8 mouse cellular contexts compared by ENCODE assay signal in genomic region chr8:120667561-120668373, GRCm38 (mm10). TPM values are rescaled to one million over a fixed set of nuclear protein-coding genes. Genes with fewer than 3 reads are reported as not detected.
DNase-seq lines count a peak whose midpoint lies in the region; ATAC-seq and TF ChIP-seq lines count a peak whose summit lies in the region.

Gene Gm27021 (minus strand): TSS chr8:120668079.
Gene Cox4i1 (plus strand): TSS chr8:120668222.

- peaks cover 5% of the 10 kb centered on the region; the same call in 1 of the 2 replicates for H3K4me1 ChIP-seq in bone marrow, adult 2 months (ENCODE audit: control insufficient read depth, insufficient read depth, low read length)
- peaks cover 20% of the 10 kb centered on the region for H3K4me1 ChIP-seq in embryonic facial prominence, embryonic 14.5 days (ENCODE audit: control insufficient read depth, insufficient read depth, low read length)
- peaks cover 41% of the 10 kb centered on the region for H3K4me1 ChIP-seq in limb, embryonic 13.5 days
- peaks cover 61% of the 10 kb centered on the region for H3K4me1 ChIP-seq in midbrain, embryonic 15.5 days

- peak; percentile 92 for DNase-seq in 416B (ENCODE audit: low read depth)
- peak; percentile 96 for DNase-seq in embryonic facial prominence, embryonic 14.5 days (ENCODE audit: low spot score)
- peak; percentile 88 to 90 for DNase-seq in heart, adult 9 months (ENCODE audit: low spot score in 2 of 2)
- peak; percentile 92 for DNase-seq in kidney, adult 9 months
- DNase-seq in spleen, adult 18-20 months = peak; percentile 85 to 91

- peak; percentile 94 for ATAC-seq in embryonic facial prominence, embryonic 14.5 days (ENCODE audit: low read depth)
- peak; percentile 92 for ATAC-seq in limb, embryonic 13.5 days (ENCODE audit: low FRiP score, low read depth)
- ATAC-seq in midbrain, embryonic 15.5 days (replicated peaks) = peak; percentile 94

- TF ChIP-seq POLR2A in bone marrow, adult 2 months (IDR thresholded peaks at IDR 0.05; ENCODE audit: borderline replicate concordance, control insufficient read depth, low read depth, low read length) = peak; percentile 81

- no peaks in the 10 kb centered on the region for H3K27me3 ChIP-seq in embryonic facial prominence, embryonic 14.5 days (replicated peaks; ENCODE audit: control insufficient read depth, insufficient read depth, low read length)
- no peaks in the 10 kb centered on the region for H3K27me3 ChIP-seq in limb, embryonic 13.5 days
- no peaks in the 10 kb centered on the region for H3K27me3 ChIP-seq in midbrain, embryonic 15.5 days (replicated peaks)

- WGBS in bone marrow, adult 2 months = under 1% methylated on average over 103 of the region's 105 CpGs
- WGBS in embryonic facial prominence, embryonic 14.5 days = under 1% methylated on average over 37 of the region's 105 CpGs
- WGBS in limb, embryonic 13.5 days = under 1% methylated on average over 97 of the region's 105 CpGs
- under 1% methylated on average over 105 of the region's 105 CpGs for WGBS in midbrain, embryonic 15.5 days

- peak within 1 kb of the TSS; percentile 92 for H3K27ac ChIP-seq in bone marrow, adult 2 months (ENCODE audit: control insufficient read depth, insufficient read depth, low read depth, low read length, poor library complexity)
- peak within 1 kb of the TSS; percentile 84 for H3K27ac ChIP-seq in embryonic facial prominence, embryonic 14.5 days (replicated peaks; ENCODE audit: low read depth, low read length)
- peak within 1 kb of the TSS; percentile 87 for H3K27ac ChIP-seq in limb, embryonic 13.5 days
- peak within 1 kb of the TSS; percentile 85 for H3K27ac ChIP-seq in midbrain, embryonic 15.5 days

- H3K4me3 ChIP-seq in bone marrow, adult 2 months (replicated peaks; ENCODE audit: control insufficient read depth, low read depth, low read length) = peak within 1 kb of the TSS; percentile 84
- peak within 1 kb of the TSS; percentile 97 for H3K4me3 ChIP-seq in embryonic facial prominence, embryonic 14.5 days (ENCODE audit: low read depth, low read length)
- peak within 1 kb of the TSS; percentile 97 for H3K4me3 ChIP-seq in limb, embryonic 13.5 days
- H3K4me3 ChIP-seq in midbrain, embryonic 15.5 days = peak within 1 kb of the TSS; percentile 98

- no peaks in the 10 kb centered on the region for H3K9me3 ChIP-seq in embryonic facial prominence, embryonic 14.5 days (ENCODE audit: control insufficient read depth, low read length)
- H3K9me3 ChIP-seq in limb, embryonic 13.5 days = no peaks in the 10 kb centered on the region
- no peaks in the 10 kb centered on the region for H3K9me3 ChIP-seq in midbrain, embryonic 15.5 days

- H3K9ac ChIP-seq in embryonic facial prominence, embryonic 14.5 days (ENCODE audit: low read depth, low read length) = peak within 1 kb of the TSS; percentile 98
- peak within 1 kb of the TSS; percentile 98 for H3K9ac ChIP-seq in limb, embryonic 13.5 days
- peak within 1 kb of the TSS; percentile 97 for H3K9ac ChIP-seq in midbrain, embryonic 15.5 days

- peak within 1 kb of the TSS; percentile 92 for H3K4me2 ChIP-seq in embryonic facial prominence, embryonic 14.5 days (ENCODE audit: low read depth, low read length)
- peak within 1 kb of the TSS; percentile 92 for H3K4me2 ChIP-seq in limb, embryonic 13.5 days (replicated peaks)
- H3K4me2 ChIP-seq in midbrain, embryonic 15.5 days = peak within 1 kb of the TSS; percentile 73

- TF ChIP-seq CTCF in bone marrow, adult 2 months (IDR thresholded peaks at IDR 0.05; ENCODE audit: control insufficient read depth, insufficient read depth, low read length) = no peak

- H3K36me3 ChIP-seq in embryonic facial prominence, embryonic 14.5 days (ENCODE audit: control insufficient read depth, insufficient read depth, low read length) = peaks cover 29% of the 10 kb centered on the region
- H3K36me3 ChIP-seq in limb, embryonic 13.5 days = peaks cover 39% of the 10 kb centered on the region
- H3K36me3 ChIP-seq in midbrain, embryonic 15.5 days (replicated peaks) = peaks cover 10% of the 10 kb centered on the region; the same call in 1 of the 2 replicates

RNA-seq across cellular contexts. Expression of gene Gm27021, which starts in this region (rescaled TPM):
- polyA plus RNA-seq in bone marrow, adult 2 months (2011; ENCODE audit: insufficient read depth, insufficient read length, low replicate concordance, missing spikeins) = not detected in 2 replicates
- 2.7 and 3.3 TPM in 2 replicates for polyA plus RNA-seq in embryonic facial prominence, embryonic 14.5 days (2014; fragmentation: Nextera tagmentation; extraction: Ambion mirVana)
- polyA plus RNA-seq in limb, embryonic 13.5 days (2015; fragmentation: Nextera tagmentation; extraction: Ambion mirVana) = 5.5 and 7.8 TPM in 2 replicates
- 6.6 and 6.8 TPM in 2 replicates for polyA plus RNA-seq in midbrain, embryonic 15.5 days (2015; fragmentation: Nextera tagmentation; extraction: Ambion mirVana)

RNA-seq across cellular contexts. Expression of gene Cox4i1, which starts in this region (rescaled TPM):
- polyA plus RNA-seq in bone marrow, adult 2 months (2011; ENCODE audit: insufficient read depth, insufficient read length, low replicate concordance, missing spikeins) = 413 and 448 TPM in 2 replicates
- 977 and 1,053 TPM in 2 replicates for polyA plus RNA-seq in embryonic facial prominence, embryonic 14.5 days (2014; fragmentation: Nextera tagmentation; extraction: Ambion mirVana)
- polyA plus RNA-seq in limb, embryonic 13.5 days (2015; fragmentation: Nextera tagmentation; extraction: Ambion mirVana) = 928 and 970 TPM in 2 replicates
- polyA plus RNA-seq in midbrain, embryonic 15.5 days (2015; fragmentation: Nextera tagmentation; extraction: Ambion mirVana) = 1,028 and 1,049 TPM in 2 replicates

Comparison
In these comparisons a context has a peak if more than half of its experiments do, and no peak if none do; other contexts are left out.
1. Peak in every context shown above with its lines: DNase-seq, ATAC-seq, H3K4me3 ChIP-seq and H3K27ac ChIP-seq.